Mouse (Mus musculus): ENCODE measurements around the gene Lyz2. TPM values are rescaled to one million over a fixed set of nuclear protein-coding genes. Genes with fewer than 3 reads are reported as not detected.
"Not testable (repeated sequence)": the region's sequence is repeated elsewhere in the genome, so short reads cannot be mapped to it uniquely, and the experiment has no call there.

Lyz2 gene
- polyA plus RNA-seq, 1 experiment from 2014 or later: 207 TPM

DNA sequence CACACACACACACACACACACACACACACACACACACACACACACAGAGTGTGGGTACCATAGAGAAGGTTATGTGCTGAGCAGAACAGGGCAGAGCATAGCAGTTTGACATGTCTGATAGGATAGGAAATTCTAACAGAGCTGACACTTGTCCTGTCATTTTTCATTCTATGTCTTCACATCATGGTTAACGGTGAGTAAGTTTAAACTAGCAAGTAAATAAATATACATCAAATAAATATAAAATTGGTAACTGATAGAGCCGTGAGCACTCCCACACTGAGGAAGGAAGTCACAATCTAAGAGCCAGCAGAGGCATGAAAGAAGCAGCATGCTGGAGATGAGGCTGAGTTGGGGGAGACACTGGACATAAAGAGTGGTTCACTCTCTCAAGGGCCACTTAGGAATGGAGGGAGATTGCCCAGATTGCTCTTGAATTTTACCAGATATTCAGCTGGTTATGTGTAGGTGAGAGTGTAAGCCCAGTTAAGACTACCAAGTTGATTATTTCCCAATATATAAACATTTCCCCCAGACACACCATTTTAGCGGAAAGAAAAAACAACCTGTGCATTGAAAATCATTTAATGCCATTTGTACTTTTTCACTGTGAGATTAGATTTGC lies 5.2 kb upstream of the Lyz2 start:
- no peaks in the 10 kb centered on the region for H3K36me3 ChIP-seq (ENCODE audit: control insufficient read depth, insufficient read depth, low read length)
- H3K4me3 ChIP-seq (ENCODE audit: low read length): no peak overlapping the region
- no peak overlapping the region for H3K27ac ChIP-seq (ENCODE audit: low read length)
- H3K9me3 ChIP-seq (ENCODE audit: control insufficient read depth, low read length): no peaks in the 10 kb centered on the region
- H3K4me2 ChIP-seq (ENCODE audit: low read depth, low read length): no peak overlapping the region
- 53% methylated on average over 3 of the region's 3 CpGs for WGBS
- no peak overlapping the region for H3K9ac ChIP-seq (ENCODE audit: low read length)
- no peak for ATAC-seq (ENCODE audit: low read depth)
- no peaks in the 10 kb centered on the region for H3K4me1 ChIP-seq (replicated peaks; ENCODE audit: control insufficient read depth, insufficient read depth, low read length)
- no peaks in the 10 kb centered on the region for H3K27me3 ChIP-seq (ENCODE audit: control insufficient read depth, insufficient read depth, low read depth, low read length)

- Histone ChIP-seq H3K36me3 (ENCODE audit: control insufficient read depth, insufficient read depth, low read length) (no peaks in the 10 kb centered on the region), H3K4me3 (ENCODE audit: low read length) (no peak overlapping the region), H3K9ac (ENCODE audit: low read length) (no peak overlapping the region), H3K9me3 (ENCODE audit: control insufficient read depth, low read length) (no peaks in the 10 kb centered on the region), H3K4me1 (replicated peaks; ENCODE audit: control insufficient read depth, insufficient read depth, low read length) (no peaks in the 10 kb centered on the region), H3K27me3 (ENCODE audit: control insufficient read depth, insufficient read depth, low read depth, low read length) (no peaks in the 10 kb centered on the region), H3K27ac (ENCODE audit: low read length) (no peak overlapping the region), H3K4me2 (ENCODE audit: low read depth, low read length) (no peak overlapping the region)
- no peak for ATAC-seq (ENCODE audit: low read depth)
- 75% methylated on average over 6 of the region's 6 CpGs for WGBS
Measured at GRCm38 (mm10) chr10:117286366-117286970, 4.3 kb upstream of the Lyz2 start.

GRCm38 (mm10) chr10:117285584-117285983 lies 3.5 kb upstream of the Lyz2 start:
- not testable (repeated sequence) for H3K9ac ChIP-seq (ENCODE audit: low read length); H3K4me3 ChIP-seq (ENCODE audit: low read length); ATAC-seq (ENCODE audit: low read depth); H3K9me3 ChIP-seq (ENCODE audit: control insufficient read depth, low read length); H3K4me2 ChIP-seq (ENCODE audit: low read depth, low read length); H3K36me3 ChIP-seq (ENCODE audit: control insufficient read depth, insufficient read depth, low read length); H3K4me1 ChIP-seq (replicated peaks; ENCODE audit: control insufficient read depth, insufficient read depth, low read length); H3K27me3 ChIP-seq (ENCODE audit: control insufficient read depth, insufficient read depth, low read depth, low read length); H3K27ac ChIP-seq (ENCODE audit: low read length)
- 53% methylated on average over 3 of the region's 7 CpGs for WGBS

- no peak overlapping the region for H3K4me2 ChIP-seq (ENCODE audit: low read depth, low read length)
- H3K27me3 ChIP-seq (ENCODE audit: control insufficient read depth, insufficient read depth, low read depth, low read length): no peaks in the 10 kb centered on the region
- H3K9me3 ChIP-seq (ENCODE audit: control insufficient read depth, low read length): no peaks in the 10 kb centered on the region
- no peaks in the 10 kb centered on the region for H3K4me1 ChIP-seq (replicated peaks; ENCODE audit: control insufficient read depth, insufficient read depth, low read length)
- no peak for ATAC-seq (ENCODE audit: low read depth)
- no peak overlapping the region for H3K9ac ChIP-seq (ENCODE audit: low read length)
- H3K4me3 ChIP-seq (ENCODE audit: low read length): no peak overlapping the region
- H3K36me3 ChIP-seq (ENCODE audit: control insufficient read depth, insufficient read depth, low read length): no peaks in the 10 kb centered on the region
- WGBS: 68% methylated on average over 10 of the region's 10 CpGs
- no peak overlapping the region for H3K27ac ChIP-seq (ENCODE audit: low read length)
Measured at GRCm38 (mm10) chr10:117284578-117285520, 2.7 kb upstream of the Lyz2 start.

DNA sequence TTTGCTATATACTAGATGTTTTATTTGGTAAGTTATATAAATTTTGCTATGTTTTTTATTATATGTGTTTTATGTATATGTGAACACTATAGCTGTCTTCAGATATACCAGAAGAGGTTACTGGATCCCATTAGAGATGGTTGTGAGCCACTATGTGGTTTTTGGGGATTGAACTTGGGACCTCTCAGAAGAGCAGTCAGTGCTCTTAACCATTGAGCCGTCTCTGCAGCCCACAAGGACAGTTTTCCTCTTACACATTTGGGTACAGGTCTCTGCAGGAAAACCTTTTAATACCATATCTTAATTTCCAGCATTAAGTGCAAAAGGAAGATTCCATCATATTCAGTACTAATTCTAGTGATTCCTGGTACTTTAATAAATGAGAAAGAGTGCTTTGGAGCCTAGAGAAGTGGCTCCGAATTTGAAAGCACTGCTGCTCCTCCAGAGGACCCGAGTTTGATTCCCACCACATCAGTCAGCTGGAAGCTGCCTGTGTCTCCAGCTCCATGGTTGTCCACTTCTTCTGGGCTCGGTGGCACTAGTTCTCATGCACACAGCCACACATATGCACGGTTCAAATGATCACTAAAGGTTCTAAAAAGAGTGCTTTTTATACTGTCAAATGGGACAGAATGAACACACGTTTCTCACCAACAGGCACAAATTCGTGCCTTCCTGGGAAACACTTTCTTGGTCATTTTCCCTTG lies 1.9 kb upstream of the Lyz2 start:
- H3K9me3 ChIP-seq (ENCODE audit: control insufficient read depth, low read length): no peaks in the 10 kb centered on the region
- H3K4me2 ChIP-seq (ENCODE audit: low read depth, low read length): no peak overlapping the region
- no peaks in the 10 kb centered on the region for H3K27me3 ChIP-seq (ENCODE audit: control insufficient read depth, insufficient read depth, low read depth, low read length)
- no peak overlapping the region for H3K4me3 ChIP-seq (ENCODE audit: low read length)
- no peaks in the 10 kb centered on the region for H3K36me3 ChIP-seq (ENCODE audit: control insufficient read depth, insufficient read depth, low read length)
- ATAC-seq (ENCODE audit: low read depth): no peak
- no peaks in the 10 kb centered on the region for H3K4me1 ChIP-seq (replicated peaks; ENCODE audit: control insufficient read depth, insufficient read depth, low read length)
- no peak overlapping the region for H3K9ac ChIP-seq (ENCODE audit: low read length)
- WGBS: 73% methylated on average over 7 of the region's 7 CpGs
- H3K27ac ChIP-seq (ENCODE audit: low read length): no peak overlapping the region

DNA sequence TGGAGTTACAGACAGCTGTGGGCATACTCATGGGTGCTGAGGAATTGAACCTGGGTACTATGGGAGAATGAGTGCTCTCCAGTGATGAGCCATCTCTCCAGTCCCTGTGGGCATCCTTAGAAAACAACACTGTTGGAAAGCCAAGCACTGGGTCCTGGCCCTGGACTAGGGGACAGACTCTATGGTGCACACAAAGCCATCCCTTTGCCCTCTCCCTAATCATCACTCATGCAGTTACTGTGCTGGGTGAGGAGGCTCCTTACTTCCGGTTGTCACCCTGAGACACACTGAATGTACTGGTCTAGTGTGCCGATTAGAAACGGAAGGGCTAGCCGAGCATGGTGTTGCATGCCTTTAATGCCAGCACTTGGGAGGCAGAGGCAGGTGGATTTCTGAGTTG lies 1.1 kb upstream of the Lyz2 start:
- not testable (repeated sequence) for H3K4me2 ChIP-seq (ENCODE audit: low read depth, low read length); H3K36me3 ChIP-seq (ENCODE audit: control insufficient read depth, insufficient read depth, low read length); ATAC-seq (ENCODE audit: low read depth); H3K9ac ChIP-seq (ENCODE audit: low read length); H3K9me3 ChIP-seq (ENCODE audit: control insufficient read depth, low read length); H3K4me3 ChIP-seq (ENCODE audit: low read length); H3K4me1 ChIP-seq (replicated peaks; ENCODE audit: control insufficient read depth, insufficient read depth, low read length); H3K27me3 ChIP-seq (ENCODE audit: control insufficient read depth, insufficient read depth, low read depth, low read length); H3K27ac ChIP-seq (ENCODE audit: low read length)
- WGBS: 80% methylated on average over 4 of the region's 4 CpGs

GRCm38 (mm10) chr10:117282551-117282950 lies 430 bp upstream of the Lyz2 start:
- Histone ChIP-seq H3K9me3 (ENCODE audit: control insufficient read depth, low read length) (no peaks in the 10 kb centered on the region), H3K4me1 (replicated peaks; ENCODE audit: control insufficient read depth, insufficient read depth, low read length) (no peaks in the 10 kb centered on the region), H3K4me2 (ENCODE audit: low read depth, low read length) (no peak overlapping the region), H3K9ac (ENCODE audit: low read length) (no peak overlapping the region), H3K27ac (ENCODE audit: low read length) (no peak overlapping the region), H3K27me3 (ENCODE audit: control insufficient read depth, insufficient read depth, low read depth, low read length) (no peaks in the 10 kb centered on the region), H3K36me3 (ENCODE audit: control insufficient read depth, insufficient read depth, low read length) (no peaks in the 10 kb centered on the region), H3K4me3 (ENCODE audit: low read length) (no peak overlapping the region)
- 72% methylated on average over 2 of the region's 2 CpGs for WGBS
- ATAC-seq (ENCODE audit: low read depth): no peak

DNA sequence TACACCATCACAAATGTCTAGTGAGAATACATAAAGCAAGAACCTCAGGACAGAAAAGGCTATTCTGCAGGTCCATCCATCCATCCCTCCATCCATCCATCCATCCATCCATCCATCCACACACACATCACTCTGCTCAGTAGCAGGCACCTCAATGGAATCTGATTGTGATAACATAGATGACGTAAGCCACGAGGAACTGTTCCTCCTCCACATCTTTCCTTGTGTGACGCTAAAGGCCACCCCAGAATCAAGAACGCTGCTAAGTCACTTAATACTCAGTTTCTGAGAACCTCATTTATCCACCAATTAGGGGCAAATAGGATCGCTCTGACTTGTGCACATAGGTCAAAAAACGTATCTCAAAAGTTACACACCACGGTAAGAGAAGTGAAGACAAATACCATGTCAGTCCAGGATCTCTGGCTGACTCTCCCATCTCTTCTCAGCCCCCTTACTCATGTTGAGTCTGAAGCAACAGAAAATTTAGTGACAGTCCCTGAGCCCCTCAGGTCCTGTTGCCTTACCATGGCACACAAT lies 670 bp downstream of the Lyz2 start:
- no peaks in the 10 kb centered on the region for H3K4me1 ChIP-seq (replicated peaks; ENCODE audit: control insufficient read depth, insufficient read depth, low read length)
- no peaks in the 10 kb centered on the region for H3K36me3 ChIP-seq (ENCODE audit: control insufficient read depth, insufficient read depth, low read length)
- H3K9ac ChIP-seq (ENCODE audit: low read length): no peak overlapping the region
- H3K4me2 ChIP-seq (ENCODE audit: low read depth, low read length): no peak overlapping the region
- ATAC-seq (ENCODE audit: low read depth): no peak
- H3K9me3 ChIP-seq (ENCODE audit: control insufficient read depth, low read length): no peaks in the 10 kb centered on the region
- H3K27ac ChIP-seq (ENCODE audit: low read length): no peak overlapping the region
- H3K27me3 ChIP-seq (ENCODE audit: control insufficient read depth, insufficient read depth, low read depth, low read length): no peaks in the 10 kb centered on the region
- no peak overlapping the region for H3K4me3 ChIP-seq (ENCODE audit: low read length)
- WGBS: 63% methylated on average over 7 of the region's 7 CpGs

GRCm38 (mm10) chr10:117280000-117280399 lies 2.1 kb downstream of the Lyz2 start:
- Histone ChIP-seq H3K27ac (ENCODE audit: low read length) (no peak overlapping the region), H3K27me3 (ENCODE audit: control insufficient read depth, insufficient read depth, low read depth, low read length) (no peaks in the 10 kb centered on the region), H3K4me3 (ENCODE audit: low read length) (no peak overlapping the region), H3K9ac (ENCODE audit: low read length) (no peak overlapping the region), H3K36me3 (ENCODE audit: control insufficient read depth, insufficient read depth, low read length) (no peaks in the 10 kb centered on the region), H3K4me1 (replicated peaks; ENCODE audit: control insufficient read depth, insufficient read depth, low read length) (no peaks in the 10 kb centered on the region), H3K4me2 (ENCODE audit: low read depth, low read length) (no peak overlapping the region), H3K9me3 (ENCODE audit: control insufficient read depth, low read length) (no peaks in the 10 kb centered on the region)
- 52% methylated on average over 1 of the region's 1 CpGs for WGBS
- no peak for ATAC-seq (ENCODE audit: low read depth)
